Mouse (Mus musculus) limb, embryonic 13.5 days (tissue): ENCODE results near the gene Clec3b. TPM values are rescaled to one million over a fixed set of nuclear protein-coding genes. Genes with fewer than 3 reads are reported as not detected.

Source experiments
- ATAC-seq: fragments of 200-750 bp; cut with Nextera tagmentation; 2 replicates; pipeline ENCODE4 v1.8.0; 2017; ENCODE audit warnings: low read depth, moderate number of reproducible peaks, moderate TSS enrichment; ENCODE audit not compliant: low FRiP score
- H3K27ac ChIP-seq: fragments of 300-500 bp; sonication (generic); 2 replicates; pipeline ENCODE4 v1.5.1; 2015; ENCODE audit warnings: inconsistent platforms, mild to moderate bottlenecking, moderate library complexity
- H3K27me3 ChIP-seq: fragments of 300-500 bp; sonication (generic); 2 replicates; pipeline ENCODE4 v1.6.1; 2015; ENCODE audit warnings: mild to moderate bottlenecking, inconsistent platforms
- H3K36me3 ChIP-seq: fragments of 300-500 bp; sonication (generic); 2 replicates; pipeline ENCODE4 v1.6.1; 2015; ENCODE audit warnings: inconsistent platforms, mild to moderate bottlenecking, moderate library complexity
- H3K4me1 ChIP-seq: fragments of 300-500 bp; sonication (generic); 2 replicates; pipeline ENCODE4 v1.6.1; 2015; ENCODE audit warnings: inconsistent platforms
- H3K4me2 ChIP-seq: fragments of 300-500 bp; sonication (generic); replicated peaks from 2 replicates; pipeline ENCODE4 v1.6.1; 2015; ENCODE audit warnings: inconsistent platforms, mild to moderate bottlenecking, moderate library complexity
- H3K4me3 ChIP-seq: fragments of 300-500 bp; sonication (generic); 2 replicates; pipeline ENCODE4 v1.5.1; 2015; ENCODE audit warnings: moderate library complexity, mild to moderate bottlenecking, inconsistent platforms
- H3K9ac ChIP-seq: fragments of 300-500 bp; sonication (generic); 2 replicates; pipeline ENCODE4 v1.6.1; 2015; ENCODE audit warnings: mild to moderate bottlenecking, inconsistent platforms
- H3K9me3 ChIP-seq: fragments of 300-500 bp; sonication (generic); 2 replicates; pipeline ENCODE4 v1.6.1; 2016; ENCODE audit warnings: inconsistent platforms
- WGBS: fragments of 180-500 bp; shearing (Covaris S2); methylation state at CpG from one replicate; pipeline ENCODE4 v1.1.7; 2015; 5-methylcytosine and 5-hydroxymethylcytosine counted together
- polyA plus RNA-seq: library from polyadenylated mRNA; unstranded; fragments of >200 nt; fragmentation: Nextera tagmentation; extraction: Ambion mirVana; gene quantifications from 2 replicates; pipeline ENCODE4 v1.2.1, GENCODE M21; 2015

The Clec3b gene
- 0.24 and 0.32 TPM in 2 replicates for polyA plus RNA-seq

DNA sequence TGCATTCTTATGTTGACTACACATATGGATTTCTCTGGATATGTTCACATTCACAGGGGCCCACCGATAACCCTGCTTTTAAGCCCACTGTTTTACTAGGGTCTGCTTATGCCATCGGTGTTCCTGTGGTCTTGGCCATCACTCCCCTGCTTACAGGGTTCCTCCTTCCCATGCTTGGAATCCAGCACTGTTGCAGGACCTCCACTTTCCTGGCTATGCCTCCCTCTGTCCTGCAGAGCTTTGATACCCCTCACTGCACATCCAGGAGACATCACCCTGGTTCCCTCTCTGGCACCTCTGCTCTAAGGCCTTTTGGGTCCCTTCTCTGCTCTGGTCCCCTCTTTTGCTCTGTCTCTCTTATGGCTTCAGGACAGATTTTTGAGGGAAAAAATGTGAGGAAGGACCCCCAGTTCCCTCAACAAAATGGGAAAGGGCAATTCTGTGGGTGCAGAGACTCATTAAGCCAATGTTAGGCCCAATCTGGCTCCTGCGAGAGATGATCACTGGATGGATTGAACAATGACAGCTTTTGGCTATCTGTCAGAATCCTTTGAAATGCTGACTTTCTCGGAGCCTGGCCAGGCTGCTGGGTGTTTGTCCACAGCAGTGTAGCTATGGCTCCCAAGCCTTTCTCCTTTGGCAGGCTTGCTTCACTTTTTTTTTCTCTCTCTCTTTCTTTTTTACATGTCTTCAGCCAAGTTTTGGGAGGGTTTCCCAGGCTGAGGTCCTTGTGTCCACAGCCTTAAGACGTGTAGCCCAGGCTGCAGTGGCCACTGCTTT is at the start of gene Clec3b:
TSS of gene Clec3b (plus strand) at position 706 of the 780 bp plus-strand sequence.
- no peak within 1 kb of the TSS for H3K4me3 ChIP-seq
- H3K27ac ChIP-seq, result no peak within 1 kb of the TSS
- no peak within 1 kb of the TSS for H3K4me2 ChIP-seq
- no peaks in the 10 kb centered on the region for H3K4me1 ChIP-seq
- H3K36me3 ChIP-seq, result peaks cover 3% of the 10 kb centered on the region; the same call in 1 of the 2 replicates
- peaks cover 4% of the 10 kb centered on the region for H3K9me3 ChIP-seq
- H3K27me3 ChIP-seq, result no peaks in the 10 kb centered on the region
- ATAC-seq, result no peak
- WGBS, result 85% methylated on average over 5 of the region's 5 CpGs
- H3K9ac ChIP-seq, result 0 out of 2 replicates have a peak within 1 kb of the TSS, but pooled peaks have one; percentile 25

GRCm38 (mm10) chr9:123103425-123103824 is 47.3 kb upstream of the Clec3b start:
- Histone ChIP-seq H3K9ac (no peak overlapping the region), H3K27ac (no peak overlapping the region), H3K4me2 (no peak overlapping the region), H3K4me1 (no peaks in the 10 kb centered on the region), H3K36me3 (peaks cover 41% of the 10 kb centered on the region), H3K27me3 (no peaks in the 10 kb centered on the region), H3K4me3 (no peak overlapping the region), H3K9me3 (no peaks in the 10 kb centered on the region)
- no peak for ATAC-seq

- H3K4me2 ChIP-seq, result no peak overlapping the region
- no peak overlapping the region for H3K9ac ChIP-seq
- ATAC-seq, result no peak
- H3K36me3 ChIP-seq, result peaks cover 32% of the 10 kb centered on the region
- no peak overlapping the region for H3K27ac ChIP-seq
- H3K4me1 ChIP-seq, result no peaks in the 10 kb centered on the region
- no peaks in the 10 kb centered on the region for H3K9me3 ChIP-seq
- no peaks in the 10 kb centered on the region for H3K27me3 ChIP-seq
- H3K4me3 ChIP-seq, result no peak overlapping the region
Measured at GRCm38 (mm10) chr9:123104362-123104761, 46.4 kb upstream of the Clec3b start.

DNA sequence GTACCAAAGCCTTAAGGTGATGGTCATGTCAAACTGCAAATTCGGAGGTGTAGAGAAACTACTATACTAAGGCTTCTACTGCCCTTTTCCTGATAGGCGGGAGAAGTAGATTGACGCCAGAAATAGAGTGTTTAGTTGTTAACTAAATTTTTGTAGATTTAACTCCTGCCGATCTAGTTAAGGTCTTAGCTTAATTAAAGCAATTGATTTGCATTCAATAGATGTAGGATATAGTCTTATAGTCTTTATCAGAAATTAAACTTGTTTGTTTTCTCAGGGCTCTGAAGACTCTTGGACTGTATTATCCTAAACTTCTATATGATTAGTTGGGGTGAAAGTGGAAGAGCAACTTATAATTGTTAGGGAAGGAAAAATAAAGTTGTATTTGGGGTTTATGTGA is 43.6 kb upstream of the Clec3b start:
- Histone ChIP-seq H3K4me3 (no peak overlapping the region), H3K27me3 (no peaks in the 10 kb centered on the region), H3K27ac (no peak overlapping the region), H3K36me3 (peaks cover 16% of the 10 kb centered on the region), H3K4me2 (no peak overlapping the region), H3K9me3 (no peaks in the 10 kb centered on the region), H3K4me1 (peaks cover 11% of the 10 kb centered on the region), H3K9ac (no peak overlapping the region)
- WGBS, result 87% methylated on average over 4 of the region's 4 CpGs
- no peak for ATAC-seq

DNA sequence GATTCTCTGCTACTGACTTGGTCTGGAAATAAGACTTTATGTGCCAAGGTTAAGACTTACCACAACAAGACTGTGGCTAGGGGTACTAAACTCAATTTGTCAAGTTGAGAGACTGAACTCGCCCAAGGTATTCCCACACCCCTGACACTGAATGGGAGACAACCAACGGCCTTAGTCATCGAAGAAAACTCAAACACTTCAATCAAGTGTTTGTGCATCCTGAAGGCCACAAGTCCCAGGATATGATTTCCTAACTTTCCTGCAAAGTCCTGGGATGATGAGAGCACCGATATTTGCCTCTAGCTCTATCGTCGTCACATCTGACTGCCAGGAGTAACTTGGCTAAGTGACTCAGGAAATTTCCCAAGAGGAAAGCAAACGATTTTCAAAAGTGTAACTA is 41.6 kb upstream of the Clec3b start:
- H3K27me3 ChIP-seq, result no peaks in the 10 kb centered on the region
- peaks cover 20% of the 10 kb centered on the region for H3K4me1 ChIP-seq
- 89% methylated on average over 7 of the region's 7 CpGs for WGBS
- no peak for ATAC-seq
- no peak overlapping the region for H3K4me3 ChIP-seq
- no peak overlapping the region for H3K4me2 ChIP-seq
- H3K9me3 ChIP-seq, result no peaks in the 10 kb centered on the region
- H3K27ac ChIP-seq, result no peak overlapping the region
- H3K9ac ChIP-seq, result no peak overlapping the region
- H3K36me3 ChIP-seq, result peaks cover 15% of the 10 kb centered on the region

- Histone ChIP-seq H3K9ac (peak overlapping the region; percentile 95), H3K9me3 (no peaks in the 10 kb centered on the region), H3K4me1 (peaks cover 20% of the 10 kb centered on the region), H3K27me3 (no peaks in the 10 kb centered on the region), H3K36me3 (peaks cover 11% of the 10 kb centered on the region), H3K4me2 (peak overlapping the region; percentile 94), H3K4me3 (peak overlapping the region; percentile 92), H3K27ac (no peak overlapping the region)
- 57% methylated on average over 8 of the region's 8 CpGs for WGBS
- ATAC-seq, result no peak
Measured at GRCm38 (mm10) chr9:123111751-123112221, 39.0 kb upstream of the Clec3b start.

DNA sequence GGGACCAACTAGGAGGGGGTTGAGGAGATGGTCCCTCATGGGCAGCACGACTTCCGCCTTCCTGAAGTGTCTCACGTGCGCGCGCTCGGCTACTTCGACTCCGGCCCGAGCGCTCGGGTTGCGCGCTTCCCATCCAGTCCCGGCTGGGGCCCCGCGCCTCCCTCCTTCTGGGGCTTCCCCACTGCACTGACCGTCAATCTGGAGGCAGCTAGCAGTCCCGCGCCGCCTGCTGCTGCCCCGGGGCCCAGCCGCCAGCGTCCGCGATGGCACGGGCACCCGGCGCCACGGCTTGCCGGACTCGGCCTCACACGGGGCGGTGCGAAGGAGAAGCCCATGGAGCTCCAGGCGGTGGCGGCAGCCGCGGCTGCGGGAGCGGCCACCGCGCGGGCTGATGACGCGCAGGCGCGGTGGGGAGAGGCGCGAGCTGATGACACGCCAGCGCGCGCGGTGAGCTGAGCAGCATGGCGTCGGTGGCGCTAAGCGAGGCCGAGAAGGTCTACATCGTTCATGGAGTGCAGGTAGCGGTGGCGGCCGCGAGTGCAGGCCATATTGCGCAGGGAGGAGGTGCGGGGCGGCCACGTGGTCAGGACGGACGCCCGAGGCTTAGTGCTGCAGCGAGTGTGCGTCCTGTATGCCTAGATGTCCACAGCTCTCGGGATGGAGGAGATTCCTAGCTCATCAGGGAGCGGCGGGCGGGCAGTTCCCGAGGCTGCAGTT is 37.8 kb upstream of the Clec3b start, which contains the start of the genes Zdhhc3 and Exosc7:
TSS of gene Zdhhc3 (minus strand) at position 401 of the 717 bp plus-strand sequence.
TSS of gene Exosc7 (plus strand) at position 411 of the 717 bp plus-strand sequence.
- H3K9ac ChIP-seq, result peak within 1 kb of the TSS; percentile 95
- under 1% methylated on average over 79 of the region's 79 CpGs for WGBS
- H3K27ac ChIP-seq, result peak within 1 kb of the TSS; percentile 90
- peak within 1 kb of the TSS; percentile 92 for H3K4me3 ChIP-seq
- H3K9me3 ChIP-seq, result no peaks in the 10 kb centered on the region
- peaks cover 20% of the 10 kb centered on the region for H3K4me1 ChIP-seq
- H3K36me3 ChIP-seq, result peaks cover 14% of the 10 kb centered on the region
- peak within 1 kb of the TSS; percentile 94 for H3K4me2 ChIP-seq
- H3K27me3 ChIP-seq, result no peaks in the 10 kb centered on the region
- ATAC-seq, result peak; percentile 93

GRCm38 (mm10) chr9:123113931-123114330 is 36.8 kb upstream of the Clec3b start:
- H3K27ac ChIP-seq, result no peak overlapping the region; the same call in 1 of the 2 replicates
- WGBS, result 67% methylated on average over 6 of the region's 6 CpGs
- ATAC-seq, result no peak
- H3K36me3 ChIP-seq, result peaks cover 24% of the 10 kb centered on the region
- no peaks in the 10 kb centered on the region for H3K27me3 ChIP-seq
- peak overlapping the region; percentile 92 for H3K4me3 ChIP-seq
- H3K4me2 ChIP-seq, result peak overlapping the region; percentile 94
- H3K9ac ChIP-seq, result peak overlapping the region; percentile 95
- H3K9me3 ChIP-seq, result no peaks in the 10 kb centered on the region
- peaks cover 20% of the 10 kb centered on the region for H3K4me1 ChIP-seq

DNA sequence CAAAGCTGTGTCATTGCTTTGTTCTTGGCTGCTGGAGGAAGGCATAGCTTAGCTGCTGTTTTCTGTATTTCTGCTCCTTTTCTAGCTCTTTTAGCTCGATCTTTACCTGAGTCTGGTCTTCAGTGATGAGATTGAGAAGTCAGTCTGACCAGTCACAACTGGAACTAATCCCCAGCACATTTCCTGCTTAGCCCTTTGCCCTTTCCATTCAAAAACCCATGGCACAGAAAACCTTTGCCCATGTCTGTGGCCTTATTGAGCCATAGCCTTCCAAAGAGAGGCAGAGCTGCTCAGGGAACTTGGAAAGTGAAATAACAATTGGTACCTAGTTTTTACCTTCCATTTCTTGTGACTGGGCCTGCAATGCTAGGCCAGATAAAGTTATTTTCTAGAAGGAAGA is 35.2 kb upstream of the Clec3b start:
- no peak overlapping the region for H3K9ac ChIP-seq
- no peak overlapping the region for H3K4me2 ChIP-seq
- H3K9me3 ChIP-seq, result no peaks in the 10 kb centered on the region
- no peak overlapping the region for H3K27ac ChIP-seq
- 90% methylated on average over 1 of the region's 1 CpGs for WGBS
- no peak for ATAC-seq
- peaks cover 20% of the 10 kb centered on the region for H3K4me1 ChIP-seq
- H3K27me3 ChIP-seq, result no peaks in the 10 kb centered on the region
- H3K36me3 ChIP-seq, result peaks cover 41% of the 10 kb centered on the region
- H3K4me3 ChIP-seq, result no peak overlapping the region

GRCm38 (mm10) chr9:123123017-123123416 is 27.7 kb upstream of the Clec3b start:
- 94% methylated on average over 3 of the region's 3 CpGs for WGBS
- Histone ChIP-seq H3K9me3 (no peaks in the 10 kb centered on the region), H3K4me3 (no peak overlapping the region), H3K4me1 (no peaks in the 10 kb centered on the region), H3K27me3 (no peaks in the 10 kb centered on the region), H3K9ac (no peak overlapping the region), H3K27ac (no peak overlapping the region), H3K36me3 (peaks cover 88% of the 10 kb centered on the region), H3K4me2 (no peak overlapping the region)
- ATAC-seq, result no peak

DNA sequence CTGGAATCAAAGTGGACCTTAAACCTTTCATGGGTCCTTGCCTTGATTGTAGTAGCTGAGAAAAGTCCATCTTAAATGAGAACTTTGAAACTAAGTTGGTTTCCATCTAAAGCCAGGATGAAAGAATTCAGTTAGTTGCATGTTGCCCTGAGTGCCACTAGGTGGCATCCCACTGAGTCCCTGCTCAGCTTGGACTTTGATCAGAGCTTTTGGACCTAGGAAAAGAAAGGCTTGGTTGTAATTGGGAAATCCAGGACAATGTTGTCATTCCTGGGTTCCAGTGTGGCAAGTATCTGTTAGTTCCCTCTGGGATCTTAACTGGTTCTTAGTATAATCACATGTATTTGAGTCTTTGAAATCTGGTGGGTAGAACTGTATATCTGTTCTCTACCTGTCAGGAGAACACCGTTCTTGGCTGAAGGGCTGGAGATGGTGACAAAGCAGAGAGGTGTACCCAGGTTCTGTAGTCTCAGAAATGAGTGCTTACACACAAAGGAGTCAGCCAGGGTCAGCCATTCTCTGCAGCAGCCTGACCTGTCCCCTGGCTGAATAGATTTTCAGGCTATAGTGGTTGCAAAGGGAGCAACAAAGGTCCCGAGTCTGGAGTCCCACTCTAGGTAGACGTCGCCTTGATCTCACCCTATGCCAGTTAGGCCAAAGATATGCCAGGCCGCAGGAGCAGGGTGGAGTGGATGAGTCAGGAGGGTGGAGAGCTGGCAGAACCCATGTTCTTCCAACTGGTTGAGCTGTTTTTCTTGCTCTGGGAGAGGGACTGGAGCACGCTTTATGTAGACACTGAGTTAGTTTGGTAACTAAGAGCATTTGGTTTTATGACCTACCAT is 27.0 kb upstream of the Clec3b start:
- 96% methylated on average over 6 of the region's 6 CpGs for WGBS
- Histone ChIP-seq H3K4me2 (no peak overlapping the region), H3K4me1 (no peaks in the 10 kb centered on the region), H3K36me3 (peaks cover 88% of the 10 kb centered on the region), H3K27me3 (no peaks in the 10 kb centered on the region), H3K27ac (no peak overlapping the region), H3K9me3 (no peaks in the 10 kb centered on the region), H3K9ac (no peak overlapping the region), H3K4me3 (no peak overlapping the region)
- no peak for ATAC-seq
